Mouse (Mus musculus) embryonic facial prominence, embryonic 14.5 days (tissue): ENCODE results near the gene Slc6a3. TPM values are rescaled to one million over a fixed set of nuclear protein-coding genes. Genes with fewer than 3 reads are reported as not detected.

Experiments used
- polyA plus RNA-seq: library from polyadenylated mRNA; unstranded; fragments of >200 nt; fragmentation: Nextera tagmentation; extraction: Ambion mirVana; gene quantifications from 2 replicates; pipeline ENCODE4 v1.2.1, GENCODE M21; 2014

The Slc6a3 gene
- polyA plus RNA-seq, 1 experiment from 2014 or later, result not detected

Other genes with a start within 250 kb of the Slc6a3 start
- gene Mrpl36, start 208.2 kb upstream of the Slc6a3 start, polyA plus RNA-seq, result 103 and 115 TPM in 2 replicates
- gene Ndufs6, start 208.2 kb upstream of the Slc6a3 start, polyA plus RNA-seq, result 347 and 386 TPM in 2 replicates
- gene Lpcat1, start 69.5 kb upstream of the Slc6a3 start, polyA plus RNA-seq, result 39.4 and 43.6 TPM in 2 replicates
- gene Clptm1l, start 67.3 kb downstream of the Slc6a3 start, polyA plus RNA-seq, result 128 and 134 TPM in 2 replicates
- gene Tert, start 90.2 kb downstream of the Slc6a3 start, polyA plus RNA-seq, result 2.2 and 2.8 TPM in 2 replicates
- gene Slc6a18, start 141.3 kb downstream of the Slc6a3 start, polyA plus RNA-seq, result not detected in 2 replicates
- 0.38 and 0.40 TPM in 2 replicates for gene Slc6a19, start 168.1 kb downstream of the Slc6a3 start, polyA plus RNA-seq
- 16.3 and 19.8 TPM in 2 replicates for gene Slc12a7, start 196.3 kb downstream of the Slc6a3 start, polyA plus RNA-seq